Mouse (Mus musculus): ENCODE results near the gene Plbd2. TPM values are rescaled to one million over a fixed set of nuclear protein-coding genes. Genes with fewer than 3 reads are reported as not detected.
A peak's percentile ranks its signal among the peaks of the same experiment; 100 is the strongest.

Plbd2 gene
- polyA plus RNA-seq, 1 experiment from 2014 or later, result 67.9 TPM

DNA sequence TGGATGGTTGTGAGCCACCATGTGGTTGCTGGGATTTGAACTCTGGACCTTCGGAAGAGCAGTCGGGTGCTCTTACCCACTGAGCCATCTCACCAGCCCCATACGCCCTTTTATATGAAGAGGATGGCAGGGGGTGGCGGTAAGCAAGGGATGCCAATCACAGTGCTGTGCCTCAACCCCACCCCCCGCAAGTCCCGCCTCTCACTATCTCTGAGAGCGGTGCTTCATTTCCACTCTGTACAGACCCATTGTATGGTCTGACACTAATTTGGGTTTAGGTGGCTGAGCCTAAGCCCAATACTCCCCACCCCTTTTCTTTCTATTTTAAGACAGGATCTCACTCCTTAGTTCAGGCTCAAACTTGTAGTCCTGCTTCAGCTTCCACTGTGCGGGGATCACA, 27.6 kb downstream of the Plbd2 start:
- WGBS, result 53% methylated on average over 8 of the region's 8 CpGs
- H3K4me2 ChIP-seq (replicated peaks), result 0 out of 2 replicates have a peak overlapping the region, but pooled peaks have one; percentile 2
- 0 out of 2 replicates have a peak, but pooled peaks cover 6% of the 10 kb centered on the region for H3K27me3 ChIP-seq
- H3K9me3 ChIP-seq (replicated peaks), result no peaks in the 10 kb centered on the region
- H3K4me1 ChIP-seq, result no peaks in the 10 kb centered on the region
- no peak overlapping the region for H3K9ac ChIP-seq
- H3K4me3 ChIP-seq (replicated peaks), result no peak overlapping the region
- H3K27ac ChIP-seq (replicated peaks), result no peak overlapping the region
- ATAC-seq (ENCODE audit: insufficient number of reproducible peaks, low FRiP score, low TSS enrichment, low read depth), result no peak
- no peaks in the 10 kb centered on the region for H3K36me3 ChIP-seq

DNA sequence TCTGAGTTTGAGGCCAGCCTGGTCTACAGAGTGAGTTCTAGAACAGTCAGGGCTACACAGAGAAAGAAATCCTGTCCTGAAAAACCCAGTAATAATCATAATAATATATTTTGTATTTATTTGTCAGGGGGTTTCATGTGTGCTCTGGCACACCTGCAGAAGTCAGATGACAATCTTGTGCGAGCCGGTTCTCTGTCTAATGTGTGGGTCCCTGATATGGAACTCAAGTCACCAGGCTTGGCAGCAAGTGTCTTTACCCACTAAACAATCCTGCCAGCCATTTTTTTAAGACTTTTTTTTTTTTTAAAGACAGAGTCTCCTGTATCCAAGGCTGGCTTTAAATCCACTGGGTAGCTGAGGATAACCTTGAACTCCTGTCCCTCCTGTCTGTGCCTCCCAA, 30.1 kb downstream of the Plbd2 start:
- H3K36me3 ChIP-seq, result no peaks in the 10 kb centered on the region
- no peaks in the 10 kb centered on the region for H3K4me1 ChIP-seq
- no peaks in the 10 kb centered on the region for H3K9me3 ChIP-seq (replicated peaks)
- no peak overlapping the region for H3K9ac ChIP-seq
- 80% methylated on average over 2 of the region's 2 CpGs for WGBS
- H3K4me2 ChIP-seq (replicated peaks), result no peak overlapping the region
- no peak overlapping the region for H3K4me3 ChIP-seq (replicated peaks)
- H3K27me3 ChIP-seq, result 0 out of 2 replicates have a peak, but pooled peaks cover 6% of the 10 kb centered on the region
- no peak for ATAC-seq (ENCODE audit: insufficient number of reproducible peaks, low FRiP score, low TSS enrichment, low read depth)
- H3K27ac ChIP-seq (replicated peaks), result no peak overlapping the region

- Histone ChIP-seq H3K4me3 (replicated peaks) (no peak within 1 kb of the TSS), H3K4me2 (replicated peaks) (no peak within 1 kb of the TSS), H3K4me1 (no peaks in the 10 kb centered on the region), H3K36me3 (no peaks in the 10 kb centered on the region), H3K9me3 (replicated peaks) (no peaks in the 10 kb centered on the region), H3K9ac (no peak within 1 kb of the TSS), H3K27me3 (0 out of 2 replicates have a peak, but pooled peaks cover 6% of the 10 kb centered on the region), H3K27ac (replicated peaks) (no peak within 1 kb of the TSS)
- 76% methylated on average over 8 of the region's 8 CpGs for WGBS
- no peak for ATAC-seq (ENCODE audit: insufficient number of reproducible peaks, low FRiP score, low TSS enrichment, low read depth)
These were observed 30.7 kb downstream of the Plbd2 start, which contains the start of gene Sdsl for GRCm38 (mm10) chr5:120472770-120473169. Sdsl (minus strand) TSS chr5:120472810.

- whole genome bisulfite sequencing, result 43% methylated on average over 4 of the region's 4 CpGs
- no peak overlapping the region for H3K4me2 ChIP-seq (replicated peaks)
- no peaks in the 10 kb centered on the region for H3K9me3 ChIP-seq (replicated peaks)
- no peak overlapping the region for H3K4me3 ChIP-seq (replicated peaks)
- no peaks in the 10 kb centered on the region for H3K4me1 ChIP-seq
- H3K27ac ChIP-seq (replicated peaks), result no peak overlapping the region
- H3K27me3 ChIP-seq, result 0 out of 2 replicates have a peak, but pooled peaks cover 3% of the 10 kb centered on the region
- ATAC-seq (ENCODE audit: insufficient number of reproducible peaks, low FRiP score, low TSS enrichment, low read depth), result no peak
- no peak overlapping the region for H3K9ac ChIP-seq
- H3K36me3 ChIP-seq, result no peaks in the 10 kb centered on the region
These were observed 31.9 kb downstream of the Plbd2 start for GRCm38 (mm10) chr5:120471538-120471937.

- Histone ChIP-seq H3K27ac (replicated peaks) (no peak overlapping the region), H3K9ac (no peak overlapping the region), H3K27me3 (0 out of 2 replicates have a peak, but pooled peaks cover 3% of the 10 kb centered on the region), H3K4me1 (no peaks in the 10 kb centered on the region), H3K4me2 (replicated peaks) (no peak overlapping the region), H3K4me3 (replicated peaks) (no peak overlapping the region), H3K36me3 (no peaks in the 10 kb centered on the region), H3K9me3 (replicated peaks) (no peaks in the 10 kb centered on the region)
- ATAC-seq (ENCODE audit: insufficient number of reproducible peaks, low FRiP score, low TSS enrichment, low read depth), result no peak
- 90% methylated on average over 6 of the region's 6 CpGs for WGBS
These were observed 34.6 kb downstream of the Plbd2 start for GRCm38 (mm10) chr5:120468830-120469229.

DNA sequence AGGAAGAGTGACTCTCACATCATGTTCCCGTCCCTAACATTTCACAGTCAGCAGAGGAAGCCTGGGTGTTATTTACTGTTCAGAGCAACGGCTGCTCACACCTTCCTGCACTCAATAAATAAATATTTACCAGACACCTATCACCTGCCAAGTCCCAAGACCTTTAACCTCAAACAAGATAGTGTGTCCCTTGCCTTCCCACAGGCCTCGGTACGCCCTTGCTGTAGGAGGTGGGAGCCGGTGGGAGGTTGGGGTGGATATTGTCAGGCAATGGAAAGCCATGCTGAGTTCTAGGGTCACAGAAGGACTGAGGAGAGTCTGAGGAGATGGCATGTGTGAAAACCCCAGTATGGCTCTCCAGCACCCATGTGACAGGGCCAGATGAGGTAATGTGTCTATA, 35.1 kb downstream of the Plbd2 start:
- no peak for ATAC-seq (ENCODE audit: insufficient number of reproducible peaks, low FRiP score, low TSS enrichment, low read depth)
- 81% methylated on average over 5 of the region's 5 CpGs for WGBS
- Histone ChIP-seq H3K4me2 (replicated peaks) (no peak overlapping the region), H3K4me1 (no peaks in the 10 kb centered on the region), H3K36me3 (no peaks in the 10 kb centered on the region), H3K4me3 (replicated peaks) (no peak overlapping the region), H3K27ac (replicated peaks) (no peak overlapping the region), H3K9ac (no peak overlapping the region), H3K9me3 (replicated peaks) (no peaks in the 10 kb centered on the region), H3K27me3 (0 out of 2 replicates have a peak, but pooled peaks cover 3% of the 10 kb centered on the region)

GRCm38 (mm10) chr5:120467026-120467425, 36.4 kb downstream of the Plbd2 start:
- Histone ChIP-seq H3K4me2 (replicated peaks) (no peak overlapping the region), H3K36me3 (no peaks in the 10 kb centered on the region), H3K27ac (replicated peaks) (no peak overlapping the region), H3K27me3 (peaks cover 8% of the 10 kb centered on the region; the same call in 1 of the 2 replicates), H3K9ac (no peak overlapping the region), H3K4me3 (replicated peaks) (no peak overlapping the region), H3K4me1 (no peaks in the 10 kb centered on the region), H3K9me3 (replicated peaks) (no peaks in the 10 kb centered on the region)
- WGBS, result 9% methylated on average over 4 of the region's 4 CpGs
- ATAC-seq (ENCODE audit: insufficient number of reproducible peaks, low FRiP score, low TSS enrichment, low read depth), result no peak

DNA sequence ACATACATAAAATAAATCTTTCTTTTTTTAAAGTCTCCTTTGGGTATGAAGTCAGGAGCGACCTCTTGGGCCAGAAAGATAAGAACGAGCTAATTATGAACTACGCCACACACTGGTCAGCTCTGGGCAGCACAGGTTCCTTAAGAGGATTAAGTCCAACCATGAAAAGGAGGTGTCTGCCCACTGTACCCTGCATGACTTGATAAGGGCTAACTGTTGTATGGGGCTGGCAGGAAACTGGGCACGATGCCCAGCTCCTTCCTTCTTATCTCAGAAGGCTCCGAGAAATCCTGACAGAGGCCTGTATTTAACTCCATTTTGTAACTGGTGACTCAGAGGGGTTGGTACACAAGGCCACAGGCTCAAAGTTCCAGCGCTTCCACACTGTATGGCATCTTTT, 37.6 kb downstream of the Plbd2 start:
- Histone ChIP-seq H3K4me1 (no peaks in the 10 kb centered on the region), H3K27ac (replicated peaks) (no peak overlapping the region), H3K27me3 (peaks cover 5% of the 10 kb centered on the region; the same call in 1 of the 2 replicates), H3K9me3 (replicated peaks) (no peaks in the 10 kb centered on the region), H3K4me2 (replicated peaks) (no peak overlapping the region), H3K4me3 (replicated peaks) (no peak overlapping the region), H3K36me3 (no peaks in the 10 kb centered on the region), H3K9ac (no peak overlapping the region)
- ATAC-seq (ENCODE audit: insufficient number of reproducible peaks, low FRiP score, low TSS enrichment, low read depth), result no peak
- 82% methylated on average over 6 of the region's 6 CpGs for WGBS

DNA sequence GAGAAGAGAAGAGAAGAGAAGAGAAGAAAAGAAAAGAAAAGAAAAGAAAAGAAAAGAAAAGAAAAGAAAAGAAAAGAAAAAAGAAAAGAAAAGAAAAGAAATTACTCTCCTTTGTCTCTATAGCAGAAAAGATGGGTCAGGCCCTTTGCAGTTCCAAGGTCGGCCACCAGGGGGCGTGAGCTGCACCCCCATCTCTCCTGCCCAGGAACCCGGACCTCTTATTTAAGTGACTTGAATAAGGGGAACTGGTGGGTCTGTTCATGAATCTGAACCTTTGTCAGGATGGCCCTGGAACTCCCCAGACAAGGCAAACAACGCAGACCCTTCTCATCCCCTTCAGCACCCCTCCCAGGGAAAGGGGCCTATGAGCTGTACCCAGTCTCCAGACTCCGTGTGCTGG, 38.4 kb downstream of the Plbd2 start:
- no peak overlapping the region for H3K4me3 ChIP-seq (replicated peaks)
- no peak overlapping the region for H3K4me2 ChIP-seq (replicated peaks)
- H3K4me1 ChIP-seq, result no peaks in the 10 kb centered on the region
- WGBS, result 41% methylated on average over 5 of the region's 5 CpGs
- no peaks in the 10 kb centered on the region for H3K9me3 ChIP-seq (replicated peaks)
- H3K36me3 ChIP-seq, result no peaks in the 10 kb centered on the region
- no peak for ATAC-seq (ENCODE audit: insufficient number of reproducible peaks, low FRiP score, low TSS enrichment, low read depth)
- H3K27ac ChIP-seq (replicated peaks), result no peak overlapping the region
- no peak overlapping the region for H3K9ac ChIP-seq
- peaks cover 5% of the 10 kb centered on the region; the same call in 1 of the 2 replicates for H3K27me3 ChIP-seq

DNA sequence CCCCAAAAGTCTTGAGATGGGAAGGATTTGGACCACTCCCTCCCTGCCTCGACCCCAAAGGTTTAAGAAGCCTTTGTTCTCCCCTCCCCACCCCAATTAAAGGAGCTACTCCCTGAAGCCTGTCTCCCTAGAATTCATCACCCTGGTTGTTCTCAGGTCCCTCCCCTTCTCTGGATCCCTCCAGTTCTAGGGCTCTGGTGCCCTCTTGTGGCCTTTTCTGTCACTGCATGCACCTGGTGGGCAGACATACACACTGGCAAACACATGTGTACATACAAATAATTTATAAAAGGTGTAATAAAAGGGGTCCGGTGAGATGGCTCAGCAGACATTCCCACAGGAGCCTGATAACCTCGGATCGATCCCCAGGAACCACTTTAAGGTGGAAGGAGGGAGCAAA, 39.1 kb downstream of the Plbd2 start:
- no peak overlapping the region for H3K9ac ChIP-seq
- H3K36me3 ChIP-seq, result no peaks in the 10 kb centered on the region
- no peaks in the 10 kb centered on the region for H3K4me1 ChIP-seq
- WGBS, result 68% methylated on average over 4 of the region's 4 CpGs
- no peaks in the 10 kb centered on the region for H3K9me3 ChIP-seq (replicated peaks)
- ATAC-seq (ENCODE audit: insufficient number of reproducible peaks, low FRiP score, low TSS enrichment, low read depth), result no peak
- H3K27me3 ChIP-seq, result peaks cover 5% of the 10 kb centered on the region; the same call in 1 of the 2 replicates
- no peak overlapping the region for H3K4me3 ChIP-seq (replicated peaks)
- H3K4me2 ChIP-seq (replicated peaks), result no peak overlapping the region
- H3K27ac ChIP-seq (replicated peaks), result no peak overlapping the region

- no peak for ATAC-seq (ENCODE audit: insufficient number of reproducible peaks, low FRiP score, low TSS enrichment, low read depth)
- Histone ChIP-seq H3K4me3 (replicated peaks) (no peak overlapping the region), H3K9me3 (replicated peaks) (no peaks in the 10 kb centered on the region), H3K27me3 (peaks cover 5% of the 10 kb centered on the region; the same call in 1 of the 2 replicates), H3K4me1 (no peaks in the 10 kb centered on the region), H3K27ac (replicated peaks) (no peak overlapping the region), H3K4me2 (replicated peaks) (no peak overlapping the region), H3K9ac (no peak overlapping the region), H3K36me3 (no peaks in the 10 kb centered on the region)
- 68% methylated on average over 15 of the region's 15 CpGs for WGBS
These were observed 41.5 kb downstream of the Plbd2 start for GRCm38 (mm10) chr5:120461902-120462301.

- WGBS, result 70% methylated on average over 10 of the region's 10 CpGs
- Histone ChIP-seq H3K4me2 (replicated peaks) (no peak overlapping the region), H3K9ac (no peak overlapping the region), H3K4me3 (replicated peaks) (no peak overlapping the region), H3K4me1 (no peaks in the 10 kb centered on the region), H3K27me3 (peaks cover 15% of the 10 kb centered on the region), H3K9me3 (replicated peaks) (no peaks in the 10 kb centered on the region), H3K27ac (replicated peaks) (no peak overlapping the region), H3K36me3 (no peaks in the 10 kb centered on the region)
- 0 out of 2 replicates have a peak, but pooled peaks have one; percentile 37 for ATAC-seq (ENCODE audit: insufficient number of reproducible peaks, low FRiP score, low TSS enrichment, low read depth)
These were observed 44.3 kb downstream of the Plbd2 start for GRCm38 (mm10) chr5:120459133-120459532.

Measured in embryonic facial prominence, embryonic 15.5 days (tissue).